Mouse (Mus musculus): ENCODE measurements around the gene Numb.

The Numb gene

GRCm38 (mm10) chr12:83852512-83853213, 69.1 kb downstream of the Numb start:
- no peak for DNase-seq (ENCODE audit: low spot score)

- DNase-seq (ENCODE audit: low spot score), result no peak
Measured at GRCm38 (mm10) chr12:83850334-83850733, 71.4 kb downstream of the Numb start.

GRCm38 (mm10) chr12:83848595-83849231, 73.0 kb downstream of the Numb start:
- DNase-seq (ENCODE audit: low spot score), result no peak

- no peak for DNase-seq (ENCODE audit: low spot score)
Measured at GRCm38 (mm10) chr12:83847877-83848276, 73.9 kb downstream of the Numb start.

- no peak for DNase-seq (ENCODE audit: low spot score)
Measured at GRCm38 (mm10) chr12:83842678-83843440, 78.9 kb downstream of the Numb start.

- DNase-seq (ENCODE audit: low spot score), result no peak
Measured at GRCm38 (mm10) chr12:83841409-83842190, 80.1 kb downstream of the Numb start.

GRCm38 (mm10) chr12:83833979-83834378, 87.8 kb downstream of the Numb start:
- DNase-seq (ENCODE audit: low spot score), result no peak

- DNase-seq (ENCODE audit: low spot score), result no peak
Measured at GRCm38 (mm10) chr12:83830424-83830823, 91.3 kb downstream of the Numb start.

GRCm38 (mm10) chr12:83816616-83817015, 105.1 kb downstream of the Numb start:
- no peak for DNase-seq (ENCODE audit: low spot score)

- no peak for DNase-seq (ENCODE audit: low spot score)
Measured at GRCm38 (mm10) chr12:83811901-83812300, 109.8 kb downstream of the Numb start.

GRCm38 (mm10) chr12:83803641-83804040, 118.1 kb downstream of the Numb start:
- DNase-seq (ENCODE audit: low spot score), result no peak

- no peak for DNase-seq (ENCODE audit: low spot score)
Measured at GRCm38 (mm10) chr12:83800943-83801342, 120.8 kb downstream of the Numb start.

- no peak for DNase-seq (ENCODE audit: low spot score)
Measured at GRCm38 (mm10) chr12:83798313-83798712, 123.4 kb downstream of the Numb start.

GRCm38 (mm10) chr12:83795586-83795985, 126.1 kb downstream of the Numb start:
- no peak for DNase-seq (ENCODE audit: low spot score)

- DNase-seq (ENCODE audit: low spot score), result no peak
Measured at GRCm38 (mm10) chr12:83795051-83795450, 126.7 kb downstream of the Numb start.

GRCm38 (mm10) chr12:83792706-83793410, 128.9 kb downstream of the Numb start:
- no peak for DNase-seq (ENCODE audit: low spot score)

- no peak for DNase-seq (ENCODE audit: low spot score)
Measured at GRCm38 (mm10) chr12:83791737-83792136, 130.0 kb downstream of the Numb start.

GRCm38 (mm10) chr12:83790749-83791148, 131.0 kb downstream of the Numb start:
- no peak for DNase-seq (ENCODE audit: low spot score)

GRCm38 (mm10) chr12:83789781-83790140, 132.0 kb downstream of the Numb start:
- DNase-seq (ENCODE audit: low spot score), result no peak

GRCm38 (mm10) chr12:83789051-83789780, 132.5 kb downstream of the Numb start:
- no peak for DNase-seq (ENCODE audit: low spot score)

- DNase-seq (ENCODE audit: low spot score), result no peak
Measured at GRCm38 (mm10) chr12:83785305-83785704, 136.4 kb downstream of the Numb start.
